22 mouse cellular contexts compared by ENCODE assay signal in genomic region chr2:151566856-151567255, GRCm38 (mm10). TPM values are rescaled to one million over a fixed set of nuclear protein-coding genes. Genes with fewer than 3 reads are reported as not detected.
A peak's percentile ranks its signal among the peaks of the same experiment; 100 is the strongest.
DNase-seq lines count a peak whose midpoint lies in the region; ATAC-seq lines count a peak whose summit lies in the region.
"Had no signal": no experiment of that assay in that cellular context is flagged by ENCODE, and none has a peak within 500 bp of the region (broad histone marks: within the 10 kb centered on the region; RNA-seq: fewer than 3 reads in every experiment).

No protein-coding gene starts in this region.

- peak; percentile 41 to 78 for DNase-seq in adrenal gland, adult (ENCODE audit: inconsistent age in 2 of 2, low spot score in 1 of 2)
- DNase-seq in adrenal gland, postnatal 4 days (ENCODE audit: low spot score in 2 of 2) = no peak
- peak; percentile 36 for DNase-seq in adrenal gland, adult 8-10 months
- DNase-seq in adrenal gland, postnatal 14 days = peak; percentile 52
- DNase-seq in adrenal gland, postnatal 36 days = peak; percentile 30 to 59
- no peak for DNase-seq in forebrain, embryonic 14.5 days (ENCODE audit: low spot score)
- no peak for DNase-seq in cerebellum, postnatal 14 days
- DNase-seq: B cell, adult 2 months; cerebellum, adult 11 months; cerebellum, adult 18-20 months; cerebellum, adult 8-10 months; cerebellum, adult 9-11 months; cerebellum, postnatal 25 days had no signal

- H3K9ac ChIP-seq in forebrain, embryonic 14.5 days (ENCODE audit: low read length) = no peak overlapping the region
- H3K9ac ChIP-seq: embryonic facial prominence, embryonic 12.5 days; forebrain, embryonic 13.5 days had no signal

- H3K4me2 ChIP-seq in forebrain, embryonic 14.5 days (ENCODE audit: low read length) = no peak overlapping the region
- H3K4me2 ChIP-seq: embryonic facial prominence, embryonic 12.5 days; forebrain, embryonic 13.5 days had no signal

- no peak overlapping the region for H3K27ac ChIP-seq in forebrain, embryonic 14.5 days (ENCODE audit: low read depth, low read length)
- H3K27ac ChIP-seq: embryonic facial prominence, embryonic 10.5 days; embryonic facial prominence, embryonic 12.5 days; forebrain, embryonic 13.5 days had no signal

- no peak for ATAC-seq in forebrain, embryonic 14.5 days
- ATAC-seq: activated CD4-positive, CD25-positive, alpha-beta regulatory T cell, adult 4 months; CD4-positive, CD25-positive, alpha-beta regulatory T cell, adult 4 months; forebrain, embryonic 13.5 days; forebrain, embryonic 16.5 days; Patski had no signal

- H3K9me3 ChIP-seq in forebrain, embryonic 14.5 days (replicated peaks; ENCODE audit: control insufficient read depth, low read length) = no peaks in the 10 kb centered on the region
- H3K9me3 ChIP-seq: embryonic facial prominence, embryonic 10.5 days; embryonic facial prominence, embryonic 12.5 days; forebrain, embryonic 13.5 days; G1E had no signal

- H3K4me1 ChIP-seq in forebrain, embryonic 14.5 days (ENCODE audit: control insufficient read depth, insufficient read depth, low read length) = no peaks in the 10 kb centered on the region
- H3K4me1 ChIP-seq: embryonic facial prominence, embryonic 10.5 days; embryonic facial prominence, embryonic 12.5 days; forebrain, embryonic 13.5 days had no signal

- peaks cover 27% of the 10 kb centered on the region for H3K36me3 ChIP-seq in forebrain, embryonic 14.5 days (ENCODE audit: control insufficient read depth, insufficient read depth, low read length)

- WGBS in forebrain, embryonic 14.5 days = 84% methylated on average over 6 of the region's 6 CpGs

- H3K4me3 ChIP-seq in forebrain, embryonic 14.5 days (ENCODE audit: low read depth, low read length) = no peak overlapping the region
- H3K4me3 ChIP-seq: embryonic facial prominence, embryonic 10.5 days; embryonic facial prominence, embryonic 12.5 days; forebrain, embryonic 13.5 days had no signal

- H3K27me3 ChIP-seq in forebrain, embryonic 14.5 days (replicated peaks; ENCODE audit: control insufficient read depth, insufficient read depth, low read length) = no peaks in the 10 kb centered on the region
- H3K27me3 ChIP-seq: CH12.LX; embryonic facial prominence, embryonic 12.5 days; forebrain, embryonic 13.5 days; Patski had no signal

RNA-seq across cellular contexts. Expression of gene Sdcbp2, which starts 5.6 kb away (rescaled TPM):
- 1 to 10 TPM; 1.9 to 2.5 TPM for total RNA-seq in adrenal gland, postnatal 4 days (2021)
- total RNA-seq in adrenal gland, adult 8-10 months (2022) = 1 to 10 TPM; 1.1 to 1.8 (median 1.3) TPM
- 2.1 and 3.0 TPM in 2 replicates for total RNA-seq in adrenal gland, postnatal 14 days (2021)
- 1 to 10 TPM; 1.5 to 2.0 TPM for total RNA-seq in adrenal gland, postnatal 36 days (2021)
- 1.2 and 1.3 TPM in 2 replicates for polyA plus RNA-seq in forebrain, embryonic 14.5 days (2014; fragmentation: Nextera tagmentation; extraction: Ambion mirVana)
- total RNA-seq: G1E had no signal

RNA-seq across cellular contexts. Expression of gene Fkbp1a, which starts 24.6 kb away (rescaled TPM):
- 100 to 1,000 TPM; 265 to 282 TPM for total RNA-seq in adrenal gland, postnatal 4 days (2021)
- 100 to 1,000 TPM; 231 to 315 (median 255) TPM for total RNA-seq in adrenal gland, adult 8-10 months (2022)
- total RNA-seq in adrenal gland, postnatal 14 days (2021) = 262 and 266 TPM in 2 replicates
- 100 to 1,000 TPM; 273 to 327 TPM for total RNA-seq in adrenal gland, postnatal 36 days (2021)
- polyA plus RNA-seq in forebrain, embryonic 14.5 days (2014; fragmentation: Nextera tagmentation; extraction: Ambion mirVana) = 631 and 644 TPM in 2 replicates

Comparison
In these comparisons a context has a peak if more than half of its experiments do, and no peak if none do; other contexts are left out.
1. DNase-seq: peak in adrenal gland, adult (2 of 2), adrenal gland, adult 8-10 months (single experiment), adrenal gland, postnatal 14 days (single experiment) and adrenal gland, postnatal 36 days (2 of 2); none in adrenal gland, postnatal 4 days (0 of 2), forebrain, embryonic 14.5 days (single experiment) and cerebellum, postnatal 14 days (0 of 2).